Mouse (Mus musculus): ENCODE data around the gene Ly6g6c.

DNA sequence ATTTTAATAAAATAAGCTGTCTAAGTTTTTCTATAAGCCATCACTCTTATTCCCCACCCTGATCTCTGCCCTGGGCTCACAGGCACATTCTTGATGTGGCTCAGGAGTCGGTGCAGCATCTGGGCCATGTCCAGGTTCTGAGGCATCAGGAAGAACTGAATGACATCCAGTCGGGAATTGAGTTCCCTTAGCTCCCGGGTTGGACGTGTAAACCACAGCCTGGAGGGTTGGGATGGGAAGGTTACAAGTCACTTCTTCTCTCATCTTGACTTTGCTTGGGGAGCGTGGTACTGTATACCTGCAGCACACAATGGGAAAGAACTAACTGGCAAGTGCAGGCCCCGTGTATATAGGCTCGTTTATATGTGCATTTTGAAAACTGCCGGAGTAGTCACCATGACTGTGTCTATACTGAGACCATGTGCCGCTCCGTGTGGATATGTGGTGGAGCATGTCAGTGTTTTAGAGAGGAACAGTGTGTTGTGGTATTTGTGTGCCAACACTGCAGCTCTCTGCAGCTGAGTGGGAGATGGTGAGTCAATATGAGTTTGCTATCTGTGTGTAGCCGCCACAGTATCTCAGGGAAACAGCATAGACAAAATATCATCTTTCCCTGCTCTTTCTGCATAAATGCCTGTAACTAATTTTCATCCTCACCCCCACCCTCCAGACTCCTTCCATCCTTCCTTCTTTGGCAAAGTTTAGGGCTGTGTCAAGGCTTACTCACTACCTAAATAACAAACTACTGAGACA, 25.9 kb upstream of the Ly6g6c start:
- TF ChIP-seq CTCF (conservative IDR thresholded peaks at IDR 0.05; ENCODE audit: low read length) (no peak), NANOG (IDR thresholded peaks at IDR 0.05; ENCODE audit: borderline replicate concordance, low read length) (no peak), POU5F1 (IDR thresholded peaks at IDR 0.05; ENCODE audit: borderline replicate concordance, low read length) (no peak)

Measured in E14TG2a.4 (cell line).